ENCODE assay signal across 8 mouse cellular contexts in genomic region chr11:4261188-4261494, GRCm38 (mm10). TPM values are rescaled to one million over a fixed set of nuclear protein-coding genes. Genes with fewer than 3 reads are reported as not detected.
DNase-seq lines count a peak whose midpoint lies in the region; ATAC-seq and TF ChIP-seq lines count a peak whose summit lies in the region.
"Had no signal": no experiment of that assay in that cellular context is flagged by ENCODE, and none has a peak within 500 bp of the region (broad histone marks: within the 10 kb centered on the region; RNA-seq: fewer than 3 reads in every experiment).

No protein-coding gene starts in this region.

- H3K9me3 ChIP-seq in forebrain, postnatal 0 days (ENCODE audit: low read length): no peaks in the 10 kb centered on the region
- H3K9me3 ChIP-seq in kidney, embryonic 16.5 days (ENCODE audit: low read length): no peaks in the 10 kb centered on the region
- no peaks in the 10 kb centered on the region for H3K9me3 ChIP-seq in lung, embryonic 14.5 days (ENCODE audit: low read depth, low read length)

- no peak for TF ChIP-seq POLR2A in small intestine, adult 2 months (IDR thresholded peaks at IDR 0.05; ENCODE audit: low read depth, low read length)

- peak; percentile 70 for DNase-seq in 3T3-L1 (ENCODE audit: low read depth, low spot score)
- peak; percentile 46 for DNase-seq in brain, adult 2 months (ENCODE audit: low read depth, low spot score)
- DNase-seq in forebrain, postnatal 0 days: peak; percentile 52
- peak; percentile 81 for DNase-seq in lung, embryonic 14.5 days

- ATAC-seq in forebrain, postnatal 0 days: peak; percentile 40; the same call in 1 of the 2 replicates
- ATAC-seq in kidney, embryonic 16.5 days (ENCODE audit: low FRiP score, low TSS enrichment): peak; percentile 25; the same call in 1 of the 2 replicates
- ATAC-seq in lung, embryonic 14.5 days (ENCODE audit: insufficient read depth): peak; percentile 26; the same call in 1 of the 2 replicates

- no peaks in the 10 kb centered on the region for H3K36me3 ChIP-seq in C2C12 (ENCODE audit: control insufficient read depth, insufficient read depth)
- no peaks in the 10 kb centered on the region for H3K36me3 ChIP-seq in forebrain, postnatal 0 days (ENCODE audit: insufficient read depth)
- H3K36me3 ChIP-seq in kidney, embryonic 16.5 days (ENCODE audit: insufficient read depth, low read length): no peaks in the 10 kb centered on the region
- no peaks in the 10 kb centered on the region for H3K36me3 ChIP-seq in lung, embryonic 14.5 days (ENCODE audit: insufficient read depth)
- H3K36me3 ChIP-seq in small intestine, adult 2 months (ENCODE audit: control insufficient read depth, insufficient read depth, low read length): no peaks in the 10 kb centered on the region

- H3ac ChIP-seq in C2C12 (ENCODE audit: control insufficient read depth, insufficient read length, low read depth): no peak overlapping the region

- peaks cover 5% of the 10 kb centered on the region for H3K79me2 ChIP-seq in C2C12 (ENCODE audit: control insufficient read depth, insufficient read depth)

- no peak overlapping the region for H3K4me2 ChIP-seq in forebrain, postnatal 0 days (ENCODE audit: low read depth)
- H3K4me2 ChIP-seq in kidney, embryonic 16.5 days (replicated peaks; ENCODE audit: low read depth, low read length): no peak overlapping the region
- no peak overlapping the region for H3K4me2 ChIP-seq in lung, embryonic 14.5 days

- H3K27me3 ChIP-seq in C2C12 (ENCODE audit: control insufficient read depth, insufficient read depth, insufficient read length): no peaks in the 10 kb centered on the region
- peaks cover 11% of the 10 kb centered on the region for H3K27me3 ChIP-seq in forebrain, postnatal 0 days (ENCODE audit: insufficient read depth, low read length)
- H3K27me3 ChIP-seq in kidney, embryonic 16.5 days (ENCODE audit: insufficient read depth, low read length): peaks cover 10% of the 10 kb centered on the region
- peaks cover 16% of the 10 kb centered on the region for H3K27me3 ChIP-seq in lung, embryonic 14.5 days (ENCODE audit: insufficient read depth, low read length)
- H3K27me3 ChIP-seq in small intestine, adult 2 months (ENCODE audit: control insufficient read depth, insufficient read depth, low read length): no peaks in the 10 kb centered on the region

- 46% methylated on average over 7 of the region's 7 CpGs for WGBS in forebrain, postnatal 0 days
- WGBS in kidney, embryonic 16.5 days: 41% methylated on average over 7 of the region's 7 CpGs
- WGBS in lung, embryonic 14.5 days: 50% methylated on average over 7 of the region's 7 CpGs
- WGBS in small intestine, adult 2 months: 37% methylated on average over 7 of the region's 7 CpGs

- no peak overlapping the region for H3K27ac ChIP-seq in forebrain, postnatal 0 days (ENCODE audit: low read depth, low read length)
- no peak overlapping the region for H3K27ac ChIP-seq in kidney, embryonic 16.5 days (ENCODE audit: low read length)
- H3K27ac ChIP-seq in lung, embryonic 14.5 days (ENCODE audit: low read depth): peak overlapping the region; percentile 19; the same call in 1 of the 2 replicates
- peak overlapping the region; percentile 29; the same call in 1 of the 2 replicates for H3K27ac ChIP-seq in small intestine, adult 2 months (ENCODE audit: insufficient read depth, low read depth, low read length)

- TF ChIP-seq CTCF in C2C12 (IDR thresholded peaks at IDR 0.05; ENCODE audit: control insufficient read depth, insufficient read depth, insufficient read length): peak; percentile 46
- TF ChIP-seq CTCF in forebrain, postnatal 0 days (IDR thresholded peaks at IDR 0.05; ENCODE audit: low read depth): peak; percentile 58
- TF ChIP-seq CTCF in lung, embryonic 14.5 days (IDR thresholded peaks at IDR 0.05; ENCODE audit: low read depth): peak; percentile 64
- TF ChIP-seq CTCF in small intestine, adult 2 months (IDR thresholded peaks at IDR 0.05; ENCODE audit: extremely low read depth, insufficient read length, insufficient replicate concordance, low read depth, low read length): peak; percentile 63; the same call in 1 of the 2 replicates

- no peaks in the 10 kb centered on the region for H3K79me3 ChIP-seq in C2C12 (ENCODE audit: low read depth)

- H3K4me1 ChIP-seq in forebrain, postnatal 0 days (ENCODE audit: insufficient read depth): peaks cover 6% of the 10 kb centered on the region
- peaks cover 49% of the 10 kb centered on the region for H3K4me1 ChIP-seq in kidney, embryonic 16.5 days (ENCODE audit: insufficient read depth, low read length)
- H3K4me1 ChIP-seq in lung, embryonic 14.5 days (ENCODE audit: insufficient read depth): peaks cover 21% of the 10 kb centered on the region
- H3K4me1 ChIP-seq in small intestine, adult 2 months (ENCODE audit: control insufficient read depth, insufficient read depth, insufficient read length, low read length): peaks cover 59% of the 10 kb centered on the region

- no peak overlapping the region for H3K9ac ChIP-seq in forebrain, postnatal 0 days
- H3K9ac ChIP-seq in kidney, embryonic 16.5 days (replicated peaks; ENCODE audit: low read length): no peak overlapping the region
- H3K9ac ChIP-seq in lung, embryonic 14.5 days: no peak overlapping the region

- H3K4me3 ChIP-seq in C2C12 (ENCODE audit: insufficient read depth, poor library complexity, severe bottlenecking): no peak overlapping the region
- H3K4me3 ChIP-seq in forebrain, postnatal 0 days (ENCODE audit: low read depth, low read length): no peak overlapping the region
- no peak overlapping the region for H3K4me3 ChIP-seq in kidney, embryonic 16.5 days (ENCODE audit: low read length)
- H3K4me3 ChIP-seq in lung, embryonic 14.5 days (ENCODE audit: low read depth, low read length): no peak overlapping the region
- H3K4me3 ChIP-seq in small intestine, adult 2 months (ENCODE audit: low read depth, low read length): no peak overlapping the region

TF ChIP-seq in C2C12, 6 proteins besides CTCF, POLR2A, EP300 and RAD21:
- no peak for TF ChIP-seq MYOD1 (IDR thresholded peaks at IDR 0.05; ENCODE audit: control insufficient read depth, insufficient read length, low read depth)
- TF ChIP-seq MYOG (IDR thresholded peaks at IDR 0.05; ENCODE audit: control insufficient read depth, extremely low read depth, insufficient read length): no peak
- no peak for TF ChIP-seq FOSL1 (IDR thresholded peaks at IDR 0.05; ENCODE audit: insufficient read depth, low read length, poor library complexity, severe bottlenecking)
- no peak for TF ChIP-seq CEBPB (IDR thresholded peaks at IDR 0.05; ENCODE audit: low read depth)
- TF ChIP-seq MAX (IDR thresholded peaks at IDR 0.05): no peak
- no peak for TF ChIP-seq USF1 (IDR thresholded peaks at IDR 0.05; ENCODE audit: low read depth)

RNA-seq across cellular contexts. Expression of gene Lif, which starts 3.8 kb away (rescaled TPM):
- 1.0 TPM for polyA plus RNA-seq in C2C12 (2012; fragmentation: generic; extraction: Trizol)
- 0.08 and 0.43 TPM in 2 replicates for total RNA-seq in forebrain, postnatal 0 days (2014; rRNA removed)
- 0.05 and 0.22 TPM in 2 replicates for polyA plus RNA-seq in forebrain, postnatal 0 days (2015; fragmentation: Nextera tagmentation; extraction: Ambion mirVana)
- 0.05 and 0.09 TPM in 2 replicates for polyA plus RNA-seq in kidney, embryonic 16.5 days (2015; fragmentation: Nextera tagmentation; extraction: Ambion mirVana)
- polyA plus RNA-seq in lung, embryonic 14.5 days (2014; fragmentation: Nextera tagmentation; extraction: Ambion mirVana): 0.12 and 0.33 TPM in 2 replicates
- polyA plus RNA-seq in small intestine, adult 2 months (2012; rRNA removed): 1.5 and 5.6 TPM in 2 replicates

RNA-seq across cellular contexts. Expression of gene Osm, which starts 24.9 kb away (rescaled TPM):
- polyA plus RNA-seq in C2C12 (2012; fragmentation: generic; extraction: Trizol): not detected
- total RNA-seq in forebrain, postnatal 0 days (2014; rRNA removed): 0.05 TPM in 1 of 2 replicates, not detected in the other
- 0.13 and 0.14 TPM in 2 replicates for polyA plus RNA-seq in forebrain, postnatal 0 days (2015; fragmentation: Nextera tagmentation; extraction: Ambion mirVana)
- not detected in 2 replicates for polyA plus RNA-seq in kidney, embryonic 16.5 days (2015; fragmentation: Nextera tagmentation; extraction: Ambion mirVana)
- polyA plus RNA-seq in lung, embryonic 14.5 days (2014; fragmentation: Nextera tagmentation; extraction: Ambion mirVana): not detected in 2 replicates
- 0.19 and 0.48 TPM in 2 replicates for polyA plus RNA-seq in small intestine, adult 2 months (2012; rRNA removed)
- polyA plus RNA-seq: stomach, embryonic 14.5 days had no signal

RNA-seq across cellular contexts. Expression of gene Castor1, which starts 43.1 kb away (rescaled TPM):
- polyA plus RNA-seq in C2C12 (2012; fragmentation: generic; extraction: Trizol): 1.5 TPM
- total RNA-seq in forebrain, postnatal 0 days (2014; rRNA removed): 5.0 and 6.9 TPM in 2 replicates
- 4.2 and 4.9 TPM in 2 replicates for polyA plus RNA-seq in forebrain, postnatal 0 days (2015; fragmentation: Nextera tagmentation; extraction: Ambion mirVana)
- polyA plus RNA-seq in kidney, embryonic 16.5 days (2015; fragmentation: Nextera tagmentation; extraction: Ambion mirVana): 6.8 and 7.6 TPM in 2 replicates
- 1.9 and 2.1 TPM in 2 replicates for polyA plus RNA-seq in lung, embryonic 14.5 days (2014; fragmentation: Nextera tagmentation; extraction: Ambion mirVana)
- polyA plus RNA-seq in small intestine, adult 2 months (2012; rRNA removed): 2.6 and 2.7 TPM in 2 replicates

Comparison
In these comparisons a context has a peak if more than half of its experiments do, and no peak if none do; other contexts are left out.
1. H3K27ac ChIP-seq: peak in lung, embryonic 14.5 days (single experiment) and small intestine, adult 2 months (single experiment); none in forebrain, postnatal 0 days (single experiment) and kidney, embryonic 16.5 days (single experiment).
2. Peak in every context shown above with its lines, with median percentiles within 50 percentile points of each other: DNase-seq, CTCF ChIP-seq and ATAC-seq.